Mouse (Mus musculus) liver, postnatal 0 days (tissue): Measurements from ENCODE around the gene Dhx33.

Experiments used
- CTCF ChIP-seq: sonication (generic); IDR thresholded peaks from 2 replicates; pipeline ENCODE4 v1.5.1; 2016; ENCODE audit warnings: antibody characterized with exemption, low read depth
- EP300 ChIP-seq: IDR thresholded peaks from 2 replicates; pipeline ENCODE4 v1.6.1; 2016; ENCODE audit warnings: antibody characterized with exemption, low read depth, mild to moderate bottlenecking

- TF ChIP-seq CTCF (no peak), EP300 (no peak)
These were observed 809 bp upstream of the Dhx33 start for GRCm38 (mm10) chr11:71005046-71005445.
